Mouse (Mus musculus) G1E (cell line): ENCODE data around the gene Adgre5.
A peak's percentile ranks its signal among the peaks of the same experiment; 100 is the strongest.

Source experiments
- GATA2 ChIP-seq: IDR thresholded peaks from 2 replicates; pipeline ENCODE4 v1.6.1; 2012; ENCODE audit warnings: low read depth, low read length, inconsistent platforms, borderline replicate concordance
- TAL1 ChIP-seq: conservative IDR thresholded peaks from 2 replicates; pipeline ENCODE4 v1.6.1; 2012; ENCODE audit warnings: low read depth, low read length, inconsistent platforms, mixed read lengths

DNA sequence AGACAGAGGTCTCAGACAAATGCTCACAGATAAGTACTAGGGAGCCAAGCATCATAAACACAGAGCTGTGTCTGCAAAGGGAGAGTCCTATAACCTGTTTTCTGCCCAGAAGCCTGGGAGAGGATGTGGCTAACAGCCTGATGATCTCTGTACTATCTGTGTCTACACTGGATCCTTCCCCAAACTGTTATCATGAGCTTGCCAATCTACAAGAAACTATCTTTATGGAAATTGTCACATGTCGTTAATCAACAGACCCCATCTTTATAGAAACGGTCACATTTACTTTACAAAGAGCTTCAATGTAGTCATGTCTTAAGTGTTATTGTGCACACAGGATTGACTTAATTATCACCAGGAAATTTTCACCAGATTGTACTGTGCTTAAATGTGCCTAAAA lies 29.5 kb upstream of the Adgre5 start:
- TF ChIP-seq TAL1: peak; percentile 48; the same call in 1 of the 2 replicates
- TF ChIP-seq GATA2: no peak
